Comparison of ENCODE assay signal across 27 mouse cellular contexts in the genomic region with DNA sequence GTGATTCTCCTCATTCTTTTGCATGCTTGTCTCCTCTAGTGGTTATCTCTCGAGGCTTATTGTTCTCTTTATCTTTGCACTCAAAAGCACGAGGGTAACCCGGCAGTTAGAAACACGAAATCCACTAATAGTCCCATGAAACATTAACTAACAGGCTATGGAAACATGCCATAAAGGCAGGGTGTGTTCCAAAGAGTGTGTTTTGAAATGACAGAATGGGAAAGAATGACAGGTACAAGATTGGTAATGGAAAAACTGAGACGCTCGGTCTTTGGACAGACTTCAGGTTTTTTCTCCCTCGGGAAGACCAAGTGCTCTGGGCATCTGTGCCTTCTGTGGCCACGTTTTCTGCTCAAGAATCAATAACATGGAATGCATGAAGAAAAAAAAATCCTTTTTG. TPM values are rescaled to one million over a fixed set of nuclear protein-coding genes. Genes with fewer than 3 reads are reported as not detected.
A peak's percentile ranks its signal among the peaks of the same experiment; 100 is the strongest.
DNase-seq lines count a peak whose midpoint lies in the region; ATAC-seq and TF ChIP-seq lines count a peak whose summit lies in the region.
"Had no signal": no experiment of that assay in that cellular context is flagged by ENCODE, and none has a peak within 500 bp of the region (broad histone marks: within the 10 kb centered on the region; RNA-seq: fewer than 3 reads in every experiment).

No protein-coding gene starts in this region.

- no peaks in the 10 kb centered on the region for H3K9me3 ChIP-seq in intestine, postnatal 0 days (ENCODE audit: control insufficient read depth)
- H3K9me3 ChIP-seq: embryonic facial prominence, embryonic 10.5 days; embryonic facial prominence, embryonic 15.5 days; forebrain, embryonic 12.5 days; heart, embryonic 15.5 days; hindbrain, embryonic 12.5 days; liver, embryonic 12.5 days; midbrain, embryonic 15.5 days; neural tube, embryonic 15.5 days; stomach, embryonic 15.5 days had no signal

- H3K27me3 ChIP-seq in intestine, postnatal 0 days (replicated peaks; ENCODE audit: control insufficient read depth, insufficient read depth, low read length): no peaks in the 10 kb centered on the region
- H3K27me3 ChIP-seq: heart, embryonic 15.5 days had no signal

- H3K36me3 ChIP-seq in intestine, postnatal 0 days (ENCODE audit: control insufficient read depth, insufficient read depth): no peaks in the 10 kb centered on the region
- H3K36me3 ChIP-seq: embryonic facial prominence, embryonic 10.5 days; embryonic facial prominence, embryonic 15.5 days; forebrain, embryonic 12.5 days; heart, embryonic 15.5 days; hindbrain, embryonic 12.5 days; liver, embryonic 12.5 days; midbrain, embryonic 15.5 days; neural tube, embryonic 15.5 days; stomach, embryonic 15.5 days had no signal

- H3K4me1 ChIP-seq in lung, adult 2 months (ENCODE audit: control insufficient read depth, insufficient read depth, low read length): no peaks in the 10 kb centered on the region
- no peaks in the 10 kb centered on the region for H3K4me1 ChIP-seq in intestine, postnatal 0 days (replicated peaks; ENCODE audit: control insufficient read depth, insufficient read depth, low read length)
- H3K4me1 ChIP-seq: embryonic facial prominence, embryonic 10.5 days; embryonic facial prominence, embryonic 15.5 days; forebrain, embryonic 12.5 days; heart, embryonic 15.5 days; hindbrain, embryonic 12.5 days; liver, embryonic 12.5 days; midbrain, embryonic 15.5 days; neural tube, embryonic 15.5 days; stomach, embryonic 15.5 days had no signal

- ATAC-seq in intestine, postnatal 0 days: peak; percentile 71
- ATAC-seq: CD4-positive, CD25-positive, alpha-beta regulatory T cell, adult 4 months; forebrain, postnatal 0 days; liver, embryonic 12.5 days; liver, postnatal 0 days; midbrain, embryonic 15.5 days had no signal

- H3K4me3 ChIP-seq in lung, adult 2 months (replicated peaks; ENCODE audit: extremely low read depth, low read depth, low read length): no peak overlapping the region
- no peak overlapping the region for H3K4me3 ChIP-seq in intestine, postnatal 0 days (ENCODE audit: low read depth, low read length)
- H3K4me3 ChIP-seq: embryonic facial prominence, embryonic 10.5 days; embryonic facial prominence, embryonic 15.5 days; forebrain, embryonic 12.5 days; heart, embryonic 15.5 days; hindbrain, embryonic 12.5 days; liver, embryonic 12.5 days; midbrain, embryonic 15.5 days; neural tube, embryonic 15.5 days; stomach, embryonic 15.5 days had no signal

- H3K27ac ChIP-seq in intestine, postnatal 0 days (ENCODE audit: low read depth, low read length): no peak overlapping the region
- H3K27ac ChIP-seq: embryonic facial prominence, embryonic 10.5 days; embryonic facial prominence, embryonic 15.5 days; forebrain, embryonic 12.5 days; heart, embryonic 15.5 days; hindbrain, embryonic 12.5 days; liver, embryonic 12.5 days; macrophage; midbrain, embryonic 15.5 days; neural tube, embryonic 15.5 days; stomach, embryonic 15.5 days had no signal

- H3K4me2 ChIP-seq in intestine, postnatal 0 days (replicated peaks; ENCODE audit: low read depth): 0 out of 2 replicates have a peak overlapping the region, but pooled peaks have one; percentile 32
- H3K4me2 ChIP-seq: embryonic facial prominence, embryonic 15.5 days; forebrain, embryonic 12.5 days; heart, embryonic 15.5 days; hindbrain, embryonic 12.5 days; liver, embryonic 12.5 days; midbrain, embryonic 15.5 days; neural tube, embryonic 15.5 days; stomach, embryonic 15.5 days had no signal

- 68% methylated on average over 8 of the region's 8 CpGs for WGBS in lung, adult 2 months
- 55% methylated on average over 8 of the region's 8 CpGs for WGBS in intestine, postnatal 0 days

- H3K9ac ChIP-seq in intestine, postnatal 0 days (ENCODE audit: low read depth, low read length): no peak overlapping the region
- H3K9ac ChIP-seq: embryonic facial prominence, embryonic 15.5 days; forebrain, embryonic 12.5 days; forebrain, postnatal 0 days; heart, embryonic 15.5 days; hindbrain, embryonic 12.5 days; liver, embryonic 12.5 days; liver, postnatal 0 days; midbrain, embryonic 15.5 days; neural tube, embryonic 15.5 days; stomach, embryonic 15.5 days had no signal

- peak; percentile 63 for DNase-seq in kidney, adult 9 months
- no peak for DNase-seq in kidney, adult 18-20 months
- DNase-seq in lung, postnatal 10 days: peak; percentile 7
- no peak for DNase-seq in lung, adult 2 months
- DNase-seq in yolk sac, embryonic 10.5 days (ENCODE audit: low spot score): peak; percentile 31
- DNase-seq in thymus, postnatal 36 days: no peak
- DNase-seq: cerebellum, adult 2 months; cerebellum, postnatal 14 days; forebrain, postnatal 0 days; gastrocnemius, postnatal 14 days; left cerebral cortex, postnatal 4 days; liver, postnatal 0 days; retina, postnatal 1 day; right cerebral cortex, postnatal 14 days; thymus, postnatal 14 days had no signal

- TF ChIP-seq CTCF in lung, adult 2 months (IDR thresholded peaks at IDR 0.05; ENCODE audit: insufficient read depth, low read length): no peak
- no peak for TF ChIP-seq CTCF in intestine, postnatal 0 days (IDR thresholded peaks at IDR 0.05; ENCODE audit: low read depth)

- TF ChIP-seq POLR2A in lung, adult 2 months (IDR thresholded peaks at IDR 0.05; ENCODE audit: borderline replicate concordance, extremely low read depth, low read depth, low read length): no peak

RNA-seq across cellular contexts. Expression of gene S100g, which starts 3.1 kb away (rescaled TPM):
- 27.9 and 38.2 TPM in 2 replicates for polyA plus RNA-seq in lung, adult 2 months (2012; rRNA removed)
- polyA plus RNA-seq in intestine, postnatal 0 days (2015; fragmentation: Nextera tagmentation; extraction: Ambion mirVana): 798 and 924 TPM in 2 replicates
- polyA plus RNA-seq: embryonic facial prominence, embryonic 10.5 days; forebrain, embryonic 12.5 days; forebrain, postnatal 0 days; heart, embryonic 15.5 days; macrophage; midbrain, embryonic 15.5 days had no signal

Comparison
In these comparisons a context has a peak if more than half of its experiments do, and no peak if none do; other contexts are left out.
1. DNase-seq: peak in kidney, adult 9 months (single experiment), lung, postnatal 10 days (single experiment) and yolk sac, embryonic 10.5 days (single experiment); none in kidney, adult 18-20 months (single experiment), lung, adult 2 months (single experiment) and thymus, postnatal 36 days (0 of 2).
2. RNA of gene S100g, which starts 3.1 kb away (polyA plus RNA-seq): 798 to 924 TPM in intestine, postnatal 0 days; 27.9 to 38.2 TPM in lung, adult 2 months; every median in the first group is over 10 times any median in the second.